Mouse (Mus musculus) heart, postnatal 14 days (tissue): Measurements from ENCODE around the gene Pate2. TPM values are rescaled to one million over a fixed set of nuclear protein-coding genes. Genes with fewer than 3 reads are reported as not detected.
"Not testable (repeated sequence)": the region's sequence is repeated elsewhere in the genome, so short reads cannot be mapped to it uniquely, and the experiment has no call there.

Source experiments
- DNase-seq, 2 experiments: peaks; one replicate each; pipeline ENCODE4 v3.0.0; 2021 to 2022
- intact Hi-C: fragments of 180-260 bp; cut with DNase I; formaldehyde crosslinking; loops from one replicate; pipeline ENCODE4 v1.15.1; 2025
- total RNA-seq, 2 experiments: library from RNA; stranded (reverse); gene quantifications; 2 replicates each; pipeline ENCODE4 v1.2.3; 2021

Pate2 gene
- total RNA-seq, 2 experiments from 2014 or later, result not detected

DNA sequence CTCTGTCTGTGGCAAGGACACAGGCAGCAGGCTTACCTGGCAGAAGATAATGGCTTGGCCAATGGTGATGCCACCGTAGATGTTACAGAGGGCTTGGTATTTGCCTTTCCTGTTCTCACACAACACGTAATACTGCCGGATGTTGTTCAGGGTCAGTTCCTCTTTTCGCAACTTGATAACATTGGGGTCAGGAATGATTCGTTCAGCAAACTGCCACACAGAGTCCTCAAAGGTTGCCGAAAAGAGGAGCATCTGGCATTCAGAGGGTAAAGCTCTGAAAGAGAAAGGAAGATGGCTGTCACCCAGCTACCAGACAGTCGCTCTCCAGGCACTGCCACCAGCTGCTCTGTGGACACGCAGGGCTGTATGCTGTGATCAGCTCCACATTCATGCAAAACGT lies 23.3 kb upstream of the Pate2 start:
- DNase-seq, result no peak
- intact Hi-C loops, result loop anchor here (10.0 kb wide), 1 partner anchor 512 kb away; no protein-coding TSS in a partner anchor

DNA sequence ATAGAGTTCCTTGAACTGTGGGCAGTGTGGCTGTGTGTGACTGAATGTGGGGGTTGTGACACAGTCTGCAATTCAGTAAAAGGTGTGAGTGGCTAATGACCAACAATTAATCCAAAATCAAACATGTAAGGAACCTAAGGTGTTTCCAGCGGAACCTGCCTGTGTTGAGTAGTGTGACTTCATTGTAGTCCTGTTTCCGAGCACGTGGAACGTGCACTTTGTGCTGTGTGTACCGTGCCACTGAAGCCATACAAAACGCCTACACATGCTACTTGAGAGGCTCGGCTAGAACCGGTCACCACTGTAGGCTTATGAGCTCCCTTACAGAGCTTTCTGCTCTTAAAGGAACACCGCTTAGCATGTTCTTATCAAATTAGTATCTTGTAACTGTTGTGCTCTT lies 21.6 kb upstream of the Pate2 start:
- no peak for DNase-seq
- intact Hi-C loops, result loop anchor here (10.0 kb wide), 1 partner anchor 514 kb away; no protein-coding TSS in a partner anchor

DNA sequence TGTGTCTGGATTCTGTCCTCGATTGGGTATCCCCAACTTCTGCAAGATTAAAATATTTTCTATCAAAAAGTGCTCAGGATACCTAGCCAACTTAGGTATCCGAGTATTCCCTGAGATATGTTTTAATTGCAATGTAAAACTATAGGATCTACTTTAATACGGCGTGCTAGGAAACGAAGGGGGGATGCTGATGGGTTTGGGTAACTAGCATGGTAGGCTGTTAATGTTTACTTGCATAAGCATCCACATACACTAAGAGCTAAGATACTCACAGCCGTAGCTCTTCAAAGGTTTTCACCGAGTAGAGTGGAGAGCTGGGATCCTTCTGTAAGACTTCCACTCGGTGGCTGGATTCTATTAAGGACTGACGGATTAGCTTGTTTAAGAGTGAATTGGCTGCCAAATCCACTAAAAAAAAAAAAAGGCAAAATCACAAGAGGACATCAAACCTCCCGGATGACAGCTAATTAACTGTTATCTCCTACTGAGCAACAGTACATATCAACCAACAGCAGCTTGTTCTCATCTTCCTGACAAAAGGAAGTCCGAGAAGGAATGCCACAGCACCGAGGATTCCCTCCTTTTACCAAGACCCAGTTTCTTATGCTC lies 13.5 kb upstream of the Pate2 start:
- no peak for DNase-seq
- intact Hi-C loops, result no loop called here

DNA sequence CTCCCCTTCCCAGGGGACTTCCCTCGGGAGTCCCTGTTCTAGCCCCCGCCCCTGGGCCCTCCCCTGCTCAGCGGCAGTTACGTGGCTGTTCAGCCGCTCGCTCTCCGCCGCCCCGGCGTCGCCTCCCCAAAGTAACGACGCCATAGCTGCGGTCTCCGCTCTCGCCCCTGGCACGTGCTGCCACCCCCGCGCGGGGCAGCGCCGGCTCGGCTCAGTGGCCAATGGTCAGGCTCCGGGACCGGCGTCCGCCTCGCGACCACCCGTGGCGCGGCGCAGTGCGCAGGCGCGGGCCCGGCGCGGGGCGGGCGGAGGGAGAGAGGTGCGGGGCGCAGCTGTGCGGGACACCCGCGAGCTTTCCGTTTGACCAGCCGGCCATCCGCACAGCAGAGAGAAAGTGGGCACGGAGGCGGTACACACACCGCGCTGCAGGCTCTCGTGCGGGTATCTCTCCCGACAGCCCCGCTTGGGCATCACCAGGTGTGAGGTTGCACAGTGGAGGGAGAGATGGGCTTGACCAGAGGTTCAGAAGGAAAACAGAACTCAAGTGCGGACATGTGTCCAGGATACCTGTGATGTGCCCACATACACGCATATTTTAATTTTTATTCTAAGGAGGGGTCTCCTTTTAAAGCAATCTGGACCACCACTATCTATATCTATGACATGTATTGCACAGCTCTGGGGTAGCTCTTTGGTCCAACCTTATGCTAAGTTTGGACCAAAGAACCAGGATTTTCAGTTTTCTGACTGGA lies 11.7 kb upstream of the Pate2 start, which contains the start of the genes Ddx25 and Pus3:
Gene Ddx25 (minus strand): TSS at position 272 of the 752 bp plus-strand sequence.
Gene Pus3 (plus strand): TSS at position 339 of the 752 bp plus-strand sequence.
- DNase-seq, result peak in 1 of 2 experiments; percentile 30

DNA sequence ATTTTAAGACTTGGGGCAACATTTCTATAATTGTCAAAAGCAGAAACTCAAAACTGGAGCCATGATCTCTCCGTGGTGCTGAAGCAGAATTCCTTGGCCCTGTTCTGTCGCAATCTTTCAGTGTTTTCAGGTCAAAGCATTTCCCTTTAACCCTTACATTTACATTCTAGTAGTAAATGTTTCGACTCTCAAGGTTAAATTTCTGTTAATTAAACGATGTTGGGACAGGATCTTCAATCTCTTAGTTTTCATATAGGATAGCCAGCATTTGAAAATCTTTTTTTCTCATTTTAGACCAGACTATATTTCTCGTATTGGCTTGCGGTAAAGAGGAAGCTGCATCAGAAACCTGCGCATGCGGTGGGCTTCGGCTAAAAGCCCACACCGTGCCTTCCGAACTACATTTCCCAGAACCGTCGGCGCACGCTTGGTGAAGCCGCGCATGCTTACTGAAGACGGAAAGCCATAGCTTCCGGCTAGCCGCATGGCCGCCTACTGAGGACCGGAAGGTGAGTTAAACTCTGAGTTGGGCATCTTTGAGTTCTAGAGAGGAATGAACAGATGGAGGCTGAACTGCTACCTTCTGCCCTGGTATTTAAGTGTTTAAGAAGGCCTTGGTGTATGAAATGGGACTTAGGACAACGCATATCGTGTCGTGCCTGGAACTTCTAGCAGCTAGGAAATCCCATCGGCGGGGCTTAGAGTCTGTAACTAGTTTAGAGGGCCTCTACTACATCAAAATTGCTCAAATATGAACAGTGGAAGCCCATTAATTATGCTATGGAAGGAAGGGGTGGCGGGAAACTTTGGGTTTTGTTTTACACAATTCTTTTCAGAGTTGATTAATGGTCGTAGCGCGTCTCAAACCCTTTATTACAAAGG lies 10.8 kb upstream of the Pate2 start:
- DNase-seq, result peak; percentile 67 to 77
- intact Hi-C loops, result no loop called here

More for the DNA sequence above, 11.7 kb upstream of the Pate2 start, which contains the start of the genes Ddx25 and Pus3:
- intact Hi-C loops, result no loop called here

DNA sequence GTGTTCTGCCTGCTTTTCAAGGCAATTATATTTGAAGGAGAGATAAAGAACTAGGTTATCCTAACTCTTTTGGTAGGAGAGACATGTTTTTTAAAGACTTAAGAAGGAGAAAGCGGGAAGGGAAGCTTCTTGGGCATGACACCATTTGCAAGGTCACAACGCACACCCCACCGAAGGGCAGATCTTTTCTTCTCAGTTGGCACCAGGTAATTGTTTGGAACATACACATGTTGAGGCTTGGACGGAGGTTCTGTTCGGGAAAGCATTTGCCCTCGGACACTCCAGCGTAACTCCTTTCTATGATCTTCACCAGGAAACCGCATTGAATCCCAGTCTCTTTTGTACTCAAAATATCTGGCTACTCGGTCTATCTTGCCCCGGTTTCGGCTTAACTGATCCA lies 9.0 kb upstream of the Pate2 start:
- intact Hi-C loops, result no loop called here
- DNase-seq, result no peak

DNA sequence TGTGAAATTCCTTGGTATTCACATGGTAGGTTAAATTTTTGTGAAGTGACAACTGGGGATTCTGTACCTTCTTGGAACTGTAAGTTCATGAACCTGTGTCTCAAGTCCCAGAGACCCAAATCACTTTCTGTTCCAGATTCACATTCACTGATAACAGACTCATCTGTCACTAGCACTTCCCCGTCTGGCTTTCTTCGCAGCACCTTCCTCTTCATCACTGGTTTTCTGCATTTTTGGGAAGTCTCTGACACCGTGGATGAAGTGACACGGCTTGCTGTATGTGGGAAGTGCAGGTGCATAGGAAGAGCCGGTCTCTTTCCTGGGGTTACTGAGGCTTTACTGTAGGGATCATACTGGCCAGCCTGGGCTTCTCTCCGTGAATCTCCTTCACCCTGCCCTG lies 8.5 kb upstream of the Pate2 start:
- intact Hi-C loops, result no loop called here
- no peak for DNase-seq

DNA sequence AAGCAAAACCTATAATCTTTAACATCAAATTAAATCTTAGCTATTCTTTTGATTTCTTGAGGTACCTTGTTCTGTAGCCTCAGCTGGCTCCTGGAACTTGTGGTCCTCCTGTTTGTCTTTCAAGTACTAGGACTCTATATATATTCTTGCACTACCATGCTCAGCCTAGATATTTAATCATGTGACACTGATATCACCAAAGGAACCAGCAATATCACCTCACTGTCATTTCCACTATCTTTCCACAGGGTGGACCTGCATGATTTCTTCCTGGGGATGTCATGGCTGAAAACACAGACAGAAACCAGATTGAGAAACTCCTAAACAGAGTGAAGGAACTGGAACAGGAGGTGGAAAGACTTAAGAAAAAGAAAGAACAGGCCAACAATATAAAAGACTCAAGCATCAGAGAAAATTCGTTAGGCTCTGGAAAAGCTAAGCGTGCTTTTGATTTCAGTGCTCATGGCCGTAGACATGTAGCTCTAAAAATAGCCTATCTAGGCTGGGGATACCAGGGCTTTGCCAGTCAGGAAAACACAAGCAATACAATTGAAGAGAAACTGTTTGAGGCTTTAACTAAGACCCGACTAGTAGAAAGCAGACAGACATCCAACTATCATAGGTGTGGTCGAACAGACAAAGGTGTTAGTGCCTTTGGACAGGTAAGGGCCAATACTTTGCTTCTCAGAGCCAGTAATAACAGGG lies 5.4 kb upstream of the Pate2 start:
- intact Hi-C loops, result no loop called here
- DNase-seq, result no peak

DNA sequence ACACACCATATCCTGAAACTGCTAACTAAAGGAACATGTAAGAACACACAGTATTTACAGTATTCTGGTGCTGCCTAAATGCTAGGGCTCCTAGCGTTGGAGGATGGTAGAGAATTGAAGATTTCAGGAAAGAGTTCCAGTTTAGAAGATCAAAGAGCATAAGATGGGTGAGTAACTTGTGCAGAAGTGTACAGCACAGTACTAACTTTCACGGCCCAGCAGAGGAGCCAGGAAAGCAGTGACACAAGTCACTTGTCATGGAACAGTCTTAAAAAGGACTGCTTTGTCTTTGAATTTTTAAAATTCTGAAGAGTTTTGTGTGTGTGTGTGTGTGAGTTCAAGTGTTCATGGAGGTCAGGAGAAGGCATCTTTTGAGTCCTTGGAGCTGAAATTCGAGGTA lies 2.1 kb upstream of the Pate2 start:
- intact Hi-C loops, result no loop called here
- no peak for DNase-seq

DNA sequence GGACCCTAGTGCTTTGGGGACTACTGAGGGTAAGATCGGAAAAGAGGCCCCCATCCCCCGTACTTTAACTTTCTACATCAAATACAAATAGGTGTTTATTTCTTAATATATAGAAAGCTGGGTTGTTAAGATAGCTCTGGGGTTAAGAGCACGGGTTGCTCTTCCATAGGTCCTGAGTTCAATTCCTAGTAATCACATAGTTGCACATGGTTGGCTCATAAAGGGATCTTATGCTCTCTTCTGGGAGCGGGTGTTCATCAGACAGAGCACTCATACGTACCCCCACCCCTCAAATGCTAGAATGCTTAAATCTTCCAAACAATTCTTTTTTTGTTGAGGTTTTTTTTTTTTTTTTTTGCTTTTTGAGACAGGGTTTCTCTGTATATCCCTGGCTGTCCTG lies 579 bp downstream of the Pate2 start:
- DNase-seq, result no peak
- intact Hi-C loops, result no loop called here

DNA sequence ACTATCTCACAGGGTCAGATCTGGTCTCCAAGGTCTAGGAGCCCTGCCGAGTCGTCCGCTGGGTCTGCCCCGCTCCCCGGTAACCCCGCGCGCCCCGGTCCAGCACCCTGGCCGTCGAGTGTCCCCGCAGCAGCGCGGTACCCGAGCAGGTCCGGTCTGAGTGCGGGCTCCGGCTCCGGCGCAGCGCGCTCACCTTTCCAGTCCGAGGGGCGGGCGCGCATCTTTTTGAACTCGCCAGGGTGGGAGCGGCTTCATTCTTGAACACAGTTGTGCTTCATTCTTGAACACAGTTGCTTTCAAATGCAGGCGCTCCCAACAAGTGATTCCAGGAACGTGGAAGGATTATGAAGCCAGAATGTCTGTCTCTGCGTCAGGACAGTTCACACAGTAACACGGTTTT lies 4.3 kb downstream of the Pate2 start:
- DNase-seq, result no peak
- intact Hi-C loops, result no loop called here

DNA sequence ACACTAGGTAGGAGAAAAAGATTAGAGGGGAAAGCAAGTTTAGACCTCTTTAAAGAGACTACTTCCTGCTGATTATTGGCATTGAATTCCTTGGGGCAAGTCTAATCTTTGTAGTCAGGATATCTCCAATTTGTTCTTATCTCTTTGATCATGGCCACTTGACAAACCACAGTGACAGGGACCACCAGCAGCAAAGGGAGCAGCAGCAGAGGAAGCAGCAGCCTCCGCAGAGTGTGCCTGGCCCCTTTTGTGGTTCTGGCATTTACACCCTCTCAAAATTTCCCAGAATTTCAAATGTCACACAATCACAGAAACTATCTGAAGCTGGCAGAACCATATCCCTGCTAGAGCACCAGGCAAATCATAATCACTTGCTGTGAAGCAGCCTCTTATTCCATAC lies 17.6 kb downstream of the Pate2 start:
- intact Hi-C loops, result no loop called here
- DNase-seq, result no peak

DNA sequence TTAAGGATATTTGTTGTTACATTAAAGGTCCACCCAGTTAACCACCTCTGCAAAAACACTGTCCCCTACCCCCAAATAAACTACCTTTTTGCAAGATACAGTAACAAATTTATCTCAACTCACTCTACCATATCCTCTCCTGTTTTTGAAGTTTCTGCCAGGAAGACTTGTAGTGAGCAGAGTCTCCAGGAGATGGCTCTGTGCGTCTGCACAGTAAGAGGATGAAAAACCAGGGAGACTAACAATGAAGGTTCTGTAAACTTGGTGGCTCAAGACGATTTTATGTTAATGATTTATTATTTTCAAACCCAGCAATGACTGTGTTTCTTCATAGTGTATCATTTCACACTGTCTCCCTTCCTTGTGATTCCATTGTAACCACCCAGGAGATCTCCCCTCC lies 22.8 kb downstream of the Pate2 start:
- intact Hi-C loops, result loop anchor here (10.0 kb wide), 1 partner anchor 1092 kb away; no protein-coding TSS in a partner anchor
- peak in 1 of 2 experiments; percentile 25 for DNase-seq

DNA sequence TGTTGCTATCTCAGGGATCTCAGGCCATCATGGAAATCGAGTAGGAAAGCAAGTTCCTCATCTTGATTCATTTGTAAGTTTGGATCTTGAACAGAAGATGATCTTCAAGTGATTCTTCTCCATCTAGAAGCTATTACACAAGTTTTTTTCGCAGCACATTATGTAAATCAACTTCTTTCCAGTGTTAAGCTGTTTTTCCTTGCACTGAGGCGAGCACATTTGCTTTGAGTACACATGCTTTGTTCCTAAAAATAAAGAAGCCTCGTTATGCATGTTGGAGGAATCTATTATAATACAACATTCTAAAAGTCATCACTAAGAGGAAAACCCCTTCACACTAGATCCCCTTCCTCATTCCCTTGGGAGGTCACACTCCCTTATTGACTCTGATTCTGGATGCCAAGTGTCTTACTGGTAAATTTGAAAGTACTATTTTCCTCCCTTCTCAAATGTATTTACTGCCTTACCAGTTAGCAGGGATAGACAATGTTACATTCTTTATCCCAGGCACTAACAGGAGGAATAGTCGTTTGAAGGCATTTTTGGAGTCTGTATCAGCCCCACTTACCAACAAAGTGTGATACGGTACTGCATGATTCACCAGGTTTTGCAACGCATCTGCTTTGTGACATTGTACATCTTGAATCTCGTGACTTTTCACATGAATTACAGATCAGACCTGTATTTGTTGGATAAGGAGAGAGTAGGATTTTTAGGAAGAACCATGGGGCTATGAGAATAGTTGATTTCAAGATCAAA lies 37.7 kb downstream of the Pate2 start:
- intact Hi-C loops, result no loop called here
- no peak for DNase-seq

DNA sequence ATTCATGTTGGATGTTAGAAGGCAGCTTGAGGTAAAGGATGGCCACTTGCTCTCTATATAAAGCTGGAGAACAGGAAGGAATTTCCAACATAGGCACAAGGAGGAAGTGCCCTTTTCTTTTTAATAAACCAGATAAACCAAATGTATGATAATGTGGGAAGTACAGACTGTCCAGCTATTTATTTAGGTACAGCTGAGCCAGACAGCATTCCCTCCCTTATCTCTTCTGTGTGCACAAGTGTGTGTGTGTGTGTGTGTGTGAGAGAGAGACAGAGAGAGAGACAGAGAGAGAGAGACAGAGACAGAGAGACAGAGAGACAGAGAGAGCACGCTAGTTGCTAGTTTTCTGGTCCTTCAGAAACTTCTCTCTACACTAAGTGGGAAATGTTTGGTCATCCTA lies 41.8 kb downstream of the Pate2 start, which contains the start of gene Pate4:
Gene Pate4 (minus strand): TSS at position 101 of the 400 bp plus-strand sequence.
- DNase-seq, result no peak
- intact Hi-C loops, result no loop called here

DNA sequence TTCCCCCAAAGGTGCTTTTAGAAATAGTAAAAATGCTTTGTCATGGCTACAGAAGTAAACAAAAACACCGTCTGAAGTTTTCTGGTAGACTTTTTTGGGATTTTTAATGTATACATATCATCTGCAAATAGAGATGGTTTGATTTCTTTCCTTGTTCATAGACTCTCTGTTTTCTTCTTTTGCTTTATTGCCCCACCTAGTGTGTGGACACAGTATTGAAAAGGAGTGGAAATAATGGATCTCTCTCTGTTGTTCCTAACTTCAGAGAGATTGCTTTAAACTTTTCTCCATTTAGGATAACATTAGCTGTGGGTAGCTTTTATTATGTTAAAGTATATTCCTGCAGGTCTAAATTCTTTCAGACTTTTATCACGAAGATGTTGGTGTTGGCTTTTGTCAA lies 43.9 kb downstream of the Pate2 start:
- intact Hi-C loops, result no loop called here

DNA sequence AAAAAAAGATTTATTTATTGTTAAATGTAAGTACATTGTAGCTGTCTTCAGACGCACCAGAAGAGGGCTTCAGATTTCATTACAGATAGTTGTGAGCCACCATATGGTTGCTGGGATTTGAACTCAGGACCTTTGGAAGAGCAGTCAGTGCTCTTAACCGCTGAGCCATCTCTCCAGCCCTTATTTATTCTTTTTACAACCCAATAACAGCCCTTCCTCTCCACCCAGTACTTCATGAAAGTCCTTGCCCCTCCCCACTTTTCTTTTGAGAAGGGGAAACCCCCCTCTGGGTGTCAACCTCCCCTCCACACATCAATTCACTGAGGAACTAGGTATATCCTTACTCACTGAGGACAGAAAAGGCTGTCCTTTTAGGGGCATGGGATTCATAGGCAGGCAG lies 46.7 kb downstream of the Pate2 start:
- intact Hi-C loops, DNase-seq: not testable (repeated sequence)

More for the DNA sequence above, 43.9 kb downstream of the Pate2 start:
- no peak for DNase-seq

DNA sequence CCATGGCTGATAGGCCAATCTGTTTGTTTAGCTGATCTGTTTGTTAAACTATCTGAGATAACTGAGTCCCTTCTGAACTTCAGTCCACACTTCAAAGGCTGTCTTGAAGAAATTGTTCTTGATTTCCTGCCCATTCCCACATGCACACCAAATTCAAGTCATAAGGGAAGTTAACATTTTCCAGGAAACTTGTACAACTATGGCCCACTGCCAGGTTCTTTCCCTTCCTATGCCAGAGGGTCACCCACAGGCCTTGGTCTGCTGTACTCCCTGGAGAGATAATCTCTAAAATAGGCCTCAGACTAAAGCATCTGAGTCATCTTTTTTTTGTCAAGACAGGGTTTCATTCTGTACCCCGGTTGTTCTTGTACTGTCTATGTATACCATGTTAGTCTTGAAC lies 62.9 kb downstream of the Pate2 start:
- intact Hi-C loops, result no loop called here

DNA sequence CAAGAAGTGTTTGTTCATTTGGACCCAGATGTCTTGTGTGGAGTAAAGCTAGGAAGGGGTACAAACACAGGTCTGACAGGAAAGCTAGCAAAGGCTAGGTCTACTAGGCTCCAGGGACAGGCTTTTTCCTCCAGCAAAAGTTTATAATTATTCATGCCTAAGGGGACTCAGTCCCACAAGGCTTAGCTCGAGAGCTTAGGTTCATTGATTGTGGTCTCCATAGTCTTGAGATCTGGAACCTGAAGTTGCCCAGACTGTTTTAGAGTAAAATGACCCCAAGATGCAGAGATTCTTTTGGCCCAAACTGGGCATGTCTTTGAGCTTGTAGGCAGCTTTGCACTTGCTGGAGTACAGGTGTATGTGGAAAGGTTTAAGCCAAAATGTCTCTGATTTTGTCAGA lies 78.0 kb downstream of the Pate2 start, which contains the start of gene Pate3:
Gene Pate3 (minus strand): TSS at position 101 of the 400 bp plus-strand sequence.
- intact Hi-C loops, result no loop called here
- DNase-seq, result no peak

More for the DNA sequence above, 62.9 kb downstream of the Pate2 start:
- no peak for DNase-seq
